Mouse (Mus musculus): Measurements from ENCODE around the gene Pik3r6.

GRCm38 (mm10) chr11:68493760-68494159, 9.1 kb upstream of the Pik3r6 start:
- TF ChIP-seq POLR2A (IDR thresholded peaks at IDR 0.05; ENCODE audit: borderline replicate concordance, low read depth, low read length), result no peak
- no peak for TF ChIP-seq CTCF (IDR thresholded peaks at IDR 0.05; ENCODE audit: low read depth, low read length)
